Mouse (Mus musculus): ENCODE measurements around the gene Stmn1.

DNA sequence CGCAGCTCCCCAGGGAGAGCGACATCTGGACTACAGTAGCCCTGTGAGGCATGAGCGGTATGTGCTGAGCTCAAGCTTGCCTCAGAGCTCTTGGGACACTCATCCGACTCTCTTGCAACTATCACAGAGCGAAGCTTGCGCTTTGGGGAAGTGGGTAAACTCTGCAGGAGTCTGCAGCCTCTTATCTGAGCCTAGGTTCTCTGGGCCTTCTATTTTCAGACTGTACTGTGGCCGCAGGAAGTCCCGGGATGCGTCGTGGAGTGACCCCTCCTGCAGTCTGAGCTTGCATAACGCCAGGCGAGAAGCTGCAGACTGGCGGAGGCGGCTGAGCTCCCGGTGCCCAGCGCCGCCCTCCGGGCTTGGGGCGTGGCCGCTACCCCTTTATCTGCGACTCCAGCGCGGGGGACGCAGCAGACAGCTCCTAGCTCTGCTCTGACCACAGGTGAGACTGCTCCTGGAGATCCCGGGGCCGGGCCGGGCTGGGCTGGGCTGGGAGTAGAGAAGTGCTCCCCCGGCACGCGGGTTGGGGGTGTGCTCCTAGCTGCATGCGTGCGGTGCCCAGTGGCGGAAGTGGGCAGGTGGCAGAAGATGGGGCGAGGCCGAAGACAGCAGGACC, 28.6 kb downstream of the Stmn1 start, which contains the start of gene Paqr7:
- TF ChIP-seq CTCF (IDR thresholded peaks at IDR 0.05; ENCODE audit: low read depth, low read length) (no peak), TAL1 (conservative IDR thresholded peaks at IDR 0.05; ENCODE audit: low read depth, low read length) (no peak; the same call in 1 of the 2 replicates), GATA1 (IDR thresholded peaks at IDR 0.05; ENCODE audit: borderline replicate concordance, low read length) (no peak), POLR2AphosphoS5 (IDR thresholded peaks at IDR 0.05; ENCODE audit: insufficient replicate concordance, low read depth, low read length) (no peak)
